Mouse (Mus musculus) heart, adult 8-10 months (tissue): Measurements from ENCODE around the gene Rreb1. TPM values are rescaled to one million over a fixed set of nuclear protein-coding genes. Genes with fewer than 3 reads are reported as not detected.

Experiments used
- DNase-seq: peaks from one replicate; pipeline ENCODE4 v3.0.0; 2022; ENCODE audit warnings: low spot score
- total RNA-seq, 4 experiments: library from RNA; stranded (reverse); gene quantifications; 2 replicates each; pipeline ENCODE4 v1.2.4; 2022

Rreb1 gene
- total RNA-seq, 4 experiments from 2014 or later, result 44.5 to 54.0 (median 52.6) TPM

DNA sequence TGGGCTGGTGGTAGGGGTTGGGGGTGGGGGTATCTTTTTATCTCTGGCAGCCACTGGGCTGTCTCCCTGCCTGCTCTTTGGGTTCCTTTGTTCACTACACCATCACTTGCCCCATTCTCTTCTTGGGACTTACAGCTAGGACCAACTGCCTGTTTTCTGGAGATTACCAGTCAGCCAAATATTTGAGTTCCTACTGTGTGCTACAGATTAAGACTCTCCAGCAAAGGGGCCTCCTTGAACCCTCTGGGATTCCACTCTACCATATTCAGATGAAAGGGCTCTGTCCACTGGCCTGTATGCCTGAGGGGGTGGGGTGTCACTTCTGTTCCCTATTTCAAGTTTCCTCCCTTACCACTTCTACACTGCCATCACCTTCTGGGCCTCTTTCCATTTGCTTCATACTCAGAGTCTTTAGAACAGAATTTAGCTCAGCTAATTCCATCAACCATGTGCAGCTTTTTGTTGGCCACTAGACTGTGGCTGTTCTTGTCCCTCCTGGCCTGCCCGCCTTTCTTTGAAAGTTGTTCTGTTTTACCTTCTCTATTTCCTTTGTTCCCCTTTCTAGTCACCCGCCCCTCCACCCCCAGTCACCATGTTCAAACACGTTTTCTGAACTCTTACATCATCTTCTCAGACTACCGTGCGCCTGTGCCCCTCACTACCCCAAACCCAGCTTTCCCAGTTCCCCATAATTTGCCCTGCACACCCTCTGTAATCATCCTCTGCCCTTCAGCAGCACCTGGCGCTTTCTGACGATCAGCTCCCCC is 95.1 kb downstream of the Rreb1 start:
- DNase-seq, result no peak

DNA sequence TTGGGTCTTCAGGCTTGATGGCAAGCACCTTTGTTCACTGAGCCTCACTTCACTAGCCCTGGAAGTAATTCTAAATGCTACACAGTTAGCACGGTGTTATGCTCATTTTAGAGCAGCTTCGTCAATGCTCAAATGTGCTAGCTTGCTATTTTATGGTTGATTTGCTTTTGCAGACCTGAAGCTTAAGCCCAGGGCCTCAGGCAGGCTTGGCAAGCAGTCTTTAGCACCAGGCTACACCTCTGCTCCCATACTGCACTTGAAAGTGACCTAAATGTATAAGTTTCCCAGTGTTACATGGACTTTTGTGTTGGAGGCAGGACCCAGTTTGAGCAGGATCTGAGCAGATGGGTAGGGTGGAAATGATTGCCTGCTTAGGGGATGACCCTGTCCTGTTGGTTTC is 97.7 kb downstream of the Rreb1 start:
- no peak for DNase-seq

DNA sequence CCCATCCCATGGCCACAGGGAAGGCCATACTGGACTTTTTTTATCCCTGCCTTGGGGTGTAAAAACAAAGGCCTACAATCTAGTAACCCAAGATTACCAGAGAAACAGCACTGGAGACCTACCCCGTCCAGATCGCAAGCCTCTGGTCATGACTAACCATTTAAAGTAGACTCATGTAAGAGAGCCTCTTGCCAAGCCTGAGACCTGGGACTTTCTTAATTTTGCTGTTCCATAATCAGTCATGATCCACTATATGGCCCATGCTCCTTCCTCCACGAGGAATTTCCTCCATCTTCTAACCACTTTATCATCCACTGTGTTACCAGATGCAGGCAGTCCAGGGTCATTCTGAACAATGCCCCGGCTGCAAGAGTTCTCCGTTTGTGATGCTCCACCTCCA is 98.2 kb downstream of the Rreb1 start:
- DNase-seq, result no peak

DNA sequence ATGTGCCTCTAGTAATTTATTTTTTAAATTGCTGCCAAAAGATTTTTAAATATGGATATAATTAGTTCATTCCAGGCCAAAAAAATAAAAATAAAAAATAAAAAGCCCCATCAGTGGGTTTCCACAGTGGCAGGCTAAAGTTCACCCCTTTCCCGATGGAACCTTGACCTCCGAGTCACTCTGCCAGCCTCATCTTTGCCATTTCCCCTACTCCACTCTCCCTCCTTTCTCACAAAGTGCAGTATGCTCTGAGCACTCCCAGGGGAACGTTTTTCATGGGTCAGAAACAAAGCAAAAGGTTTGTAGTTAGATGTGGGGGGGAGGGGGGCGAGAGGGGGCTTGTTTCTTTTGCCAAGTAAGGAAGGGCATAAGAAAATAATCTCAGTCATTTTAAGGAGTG is 98.6 kb downstream of the Rreb1 start:
- DNase-seq, result no peak

DNA sequence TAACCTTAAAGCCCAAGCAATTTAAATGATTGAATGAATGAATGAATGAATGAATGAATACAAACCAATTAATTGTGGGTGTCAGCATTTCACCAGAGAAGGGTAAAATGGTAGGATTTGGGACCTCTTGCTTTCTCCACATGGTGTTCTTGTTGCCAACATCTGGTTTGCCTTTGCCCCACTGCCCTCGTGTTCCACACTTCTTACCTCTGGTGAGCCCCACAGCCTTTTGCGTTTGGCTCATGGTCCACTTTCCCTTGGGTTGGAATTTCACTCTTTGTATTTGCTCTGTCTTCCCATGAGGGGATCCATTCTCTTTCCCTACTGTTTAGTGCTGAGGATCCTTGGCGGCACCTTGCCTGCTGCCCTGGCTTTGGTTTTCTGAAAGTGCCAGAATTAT is 99.0 kb downstream of the Rreb1 start:
- no peak for DNase-seq

DNA sequence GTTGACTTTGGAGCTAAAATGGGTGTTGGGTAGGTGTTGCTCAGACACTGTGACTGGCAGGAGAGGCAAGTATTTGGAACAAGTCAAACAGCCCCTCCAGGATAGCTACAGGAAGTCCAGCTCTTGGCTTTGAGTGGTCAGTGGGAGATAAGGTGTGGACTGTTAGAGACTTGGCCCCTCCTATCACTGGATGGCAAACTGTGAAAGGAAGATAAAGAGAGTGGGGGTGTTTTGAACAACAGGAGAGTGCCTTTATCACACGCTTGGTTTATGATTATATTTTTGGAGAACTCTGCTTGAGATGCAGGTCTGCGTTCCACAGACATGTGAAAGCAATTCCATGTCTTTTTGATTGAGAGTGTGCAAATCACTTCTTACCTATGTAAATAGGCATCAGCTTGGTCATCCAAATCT is 100.7 kb downstream of the Rreb1 start:
- no peak for DNase-seq

DNA sequence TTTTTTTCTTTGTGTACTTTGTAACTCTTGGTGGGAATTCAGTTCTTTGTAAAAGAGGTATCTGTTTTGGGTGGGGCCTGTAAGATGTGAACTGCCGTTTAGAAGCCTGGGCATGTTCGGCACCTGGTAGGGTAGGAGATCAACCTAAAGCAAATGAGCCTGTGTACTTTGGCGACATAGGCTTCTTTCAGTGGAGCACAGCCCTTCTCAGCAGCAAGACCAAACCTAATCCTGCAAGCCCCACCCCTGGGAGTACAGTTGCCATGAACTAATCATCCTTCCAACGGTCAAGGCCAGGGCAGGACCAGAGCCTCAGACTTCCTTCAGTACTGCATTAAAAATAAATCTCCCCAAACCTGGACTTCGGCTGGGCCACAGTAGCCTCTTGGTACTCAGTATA is 101.4 kb downstream of the Rreb1 start:
- DNase-seq, result peak; percentile 36

DNA sequence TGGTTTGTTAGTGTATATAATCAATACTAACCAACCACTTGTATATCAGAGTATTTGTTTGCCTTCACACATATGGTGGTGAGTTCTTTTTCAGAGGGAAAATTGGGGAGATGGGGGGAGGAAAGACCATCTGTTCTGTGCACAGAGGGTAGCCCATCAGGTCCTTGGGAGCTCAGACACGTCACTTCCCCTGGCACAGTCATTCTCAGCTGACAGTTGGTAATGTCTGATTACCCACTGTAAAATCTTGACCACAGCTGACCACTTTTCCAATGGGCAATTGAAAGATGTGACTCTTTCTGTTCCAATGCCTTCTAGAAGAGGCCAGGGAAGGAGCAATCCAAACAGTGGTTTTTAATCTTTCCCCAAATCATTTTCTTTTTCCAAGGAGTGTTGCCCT is 101.8 kb downstream of the Rreb1 start:
- DNase-seq, result no peak

DNA sequence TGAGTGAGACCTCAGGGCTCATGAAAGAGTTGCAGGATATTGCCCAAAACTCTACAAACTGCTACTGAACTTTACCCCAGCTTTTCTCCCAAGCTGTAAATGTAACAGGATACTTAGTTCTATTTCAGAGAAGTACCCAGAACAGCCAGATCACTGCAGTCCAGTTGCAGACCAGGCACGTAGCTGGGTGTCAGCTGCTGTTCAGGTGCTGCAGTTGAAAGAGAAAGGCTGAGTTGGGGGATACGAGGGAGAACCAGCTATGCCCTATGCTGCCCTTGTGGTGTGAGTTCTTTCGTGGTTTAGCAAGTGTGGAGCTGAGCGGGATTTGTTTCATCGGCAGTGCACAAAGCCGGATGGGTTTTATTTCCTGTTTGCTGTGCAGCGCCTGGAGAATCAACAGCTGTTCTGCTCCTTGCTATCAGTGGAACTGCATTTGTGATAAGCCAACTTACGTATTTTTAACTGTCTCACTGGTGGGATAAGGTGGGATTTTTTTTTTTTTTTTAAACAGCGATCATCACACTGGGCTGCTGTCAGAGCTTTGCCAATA is 102.5 kb downstream of the Rreb1 start:
- peak; percentile 38 for DNase-seq

DNA sequence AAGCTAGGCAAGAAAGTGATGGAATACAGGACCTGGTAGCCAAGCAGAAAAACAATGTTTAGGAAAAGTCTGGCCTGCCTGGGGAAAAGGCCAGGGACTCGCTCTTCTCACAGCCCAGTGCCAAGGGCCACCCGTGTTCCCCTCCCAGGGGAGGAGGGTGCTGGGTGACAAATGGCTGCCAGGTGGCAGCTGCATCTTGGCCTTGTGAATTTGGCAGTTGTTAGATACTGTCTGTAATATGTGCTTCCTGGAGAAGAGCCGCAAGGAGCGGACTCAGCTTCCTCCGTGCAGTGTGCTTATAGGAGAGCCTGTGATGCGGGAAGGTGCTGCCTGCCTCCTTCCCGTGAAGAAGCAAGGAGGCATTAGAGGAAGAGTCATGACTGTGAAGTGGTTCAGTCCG is 104.3 kb downstream of the Rreb1 start:
- DNase-seq, result no peak

DNA sequence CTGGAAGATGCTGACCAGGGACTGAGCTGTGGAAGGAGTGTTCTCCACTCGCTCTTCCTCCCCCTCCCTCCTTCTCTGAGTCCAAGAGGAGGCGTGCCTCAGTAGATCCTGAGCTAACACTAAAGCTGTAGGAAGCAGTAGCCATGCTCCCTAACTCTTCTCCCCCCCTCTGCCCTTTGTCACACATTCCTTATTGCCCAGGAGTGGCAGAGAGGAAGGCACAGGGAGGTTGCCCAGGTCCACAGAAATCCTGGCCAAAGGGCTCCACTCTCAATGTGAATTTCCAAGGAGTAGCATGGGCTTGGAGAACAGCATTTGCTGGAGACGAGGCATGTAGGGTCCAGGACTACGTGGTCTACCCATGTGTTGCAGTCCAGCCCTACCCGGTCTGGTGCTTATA is 104.8 kb downstream of the Rreb1 start:
- DNase-seq, result no peak

DNA sequence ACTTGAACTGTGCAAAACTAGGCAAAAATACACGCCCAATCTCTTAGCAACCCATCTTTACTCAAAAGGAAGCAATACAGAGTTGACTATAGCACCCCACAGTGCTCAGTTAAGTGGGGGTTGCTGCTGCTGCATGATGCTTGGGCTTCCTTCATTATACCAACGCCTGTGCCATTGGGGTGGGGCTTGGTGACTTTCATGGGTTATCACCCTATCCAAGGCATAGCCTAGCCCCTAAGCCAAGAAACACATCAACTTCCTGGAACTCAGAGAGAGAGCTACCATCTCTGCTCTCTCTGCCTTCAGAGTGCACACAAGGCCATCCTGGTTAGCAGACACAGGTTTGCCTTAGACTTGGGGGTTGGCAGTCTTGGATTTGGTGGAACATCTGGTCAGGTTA is 107.2 kb downstream of the Rreb1 start:
- no peak for DNase-seq

DNA sequence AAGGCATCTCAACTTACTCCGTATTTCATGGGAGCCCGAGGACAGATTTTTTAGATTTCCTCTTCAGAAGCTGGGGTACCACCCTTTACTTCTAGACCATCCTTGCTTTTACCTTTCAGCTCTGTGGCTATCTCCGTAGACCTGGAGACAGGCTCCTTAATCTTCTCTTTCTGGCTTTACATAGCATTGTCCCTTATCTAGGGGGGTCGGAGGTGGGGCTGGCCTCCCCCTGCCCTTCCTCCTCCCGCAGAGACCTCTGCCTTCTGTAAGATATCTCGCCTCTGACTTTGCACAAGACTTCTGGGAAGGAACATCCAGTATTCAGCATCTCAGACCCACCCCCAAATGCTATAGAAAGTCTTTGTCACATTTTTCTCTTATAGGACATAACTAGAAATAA is 107.8 kb downstream of the Rreb1 start:
- DNase-seq, result no peak

DNA sequence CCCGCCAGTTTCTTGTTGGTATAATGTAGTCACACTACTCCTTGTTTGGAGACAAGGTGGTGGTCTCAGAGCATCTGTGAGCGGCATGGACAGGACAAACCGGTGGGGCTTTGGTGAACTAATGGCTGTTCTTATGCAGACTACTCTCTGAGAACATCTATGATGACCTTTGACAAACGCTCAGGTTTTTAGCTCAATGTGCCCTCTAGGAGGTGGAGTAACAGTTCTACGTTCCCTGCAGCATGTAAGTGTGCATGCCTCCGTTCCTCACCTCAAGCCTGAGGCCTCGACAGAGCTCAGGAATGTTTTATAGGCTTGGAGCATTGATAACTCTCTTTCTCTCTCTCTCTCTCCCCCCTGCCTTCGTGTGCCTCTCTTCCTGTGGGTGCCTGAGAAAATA is 116.6 kb downstream of the Rreb1 start:
- no peak for DNase-seq

DNA sequence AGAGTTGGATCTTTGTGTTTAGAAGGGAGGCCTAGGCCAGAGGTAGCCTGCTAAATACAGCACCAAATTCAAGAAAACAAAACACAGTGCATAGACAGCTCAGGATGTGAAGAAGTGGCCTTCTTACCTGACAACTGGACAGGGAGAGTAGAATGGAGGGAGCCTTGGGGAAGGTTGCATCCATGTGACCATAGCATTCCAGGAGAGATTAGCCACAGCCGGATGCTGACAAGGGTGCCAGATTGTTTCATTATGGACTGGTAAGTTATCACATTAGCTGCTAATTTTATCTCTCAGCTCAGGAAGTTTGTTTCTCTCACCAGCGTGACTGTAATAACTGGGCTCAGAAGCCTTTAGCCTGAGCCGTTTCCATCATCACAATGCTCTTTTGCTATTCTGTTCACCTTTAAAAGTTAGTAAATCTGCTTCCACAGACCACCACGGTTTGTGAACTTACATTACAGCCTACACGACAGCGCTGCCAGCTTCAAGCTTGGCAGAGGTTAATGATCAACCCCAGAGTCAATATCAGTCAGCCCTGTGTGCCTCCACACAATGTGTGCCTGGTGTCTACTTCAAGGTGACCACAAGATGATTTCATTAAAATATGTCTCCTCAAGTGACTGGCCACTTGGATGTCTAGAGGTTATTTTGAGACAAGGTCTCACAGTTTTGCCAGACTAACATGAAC is 117.5 kb downstream of the Rreb1 start:
- peak; percentile 41 for DNase-seq

DNA sequence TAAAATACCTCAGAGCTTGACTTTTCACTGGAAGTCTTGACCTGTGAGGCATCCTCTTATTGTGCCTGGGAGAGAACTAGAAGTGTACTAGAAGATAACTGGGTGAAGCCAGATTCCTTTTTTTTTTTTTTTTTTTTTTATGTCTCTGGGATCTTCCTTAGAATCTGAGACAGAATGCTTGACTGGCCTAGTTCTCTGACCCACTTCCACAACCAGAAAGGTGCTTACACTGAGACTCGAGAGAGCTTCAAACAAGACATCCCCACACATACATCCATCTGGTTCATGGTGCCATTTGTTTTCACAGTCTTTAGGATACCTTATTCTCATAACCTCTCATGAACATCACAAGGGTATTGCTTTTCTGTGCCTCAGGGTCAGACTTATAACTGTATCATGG is 118.2 kb downstream of the Rreb1 start:
- no peak for DNase-seq

DNA sequence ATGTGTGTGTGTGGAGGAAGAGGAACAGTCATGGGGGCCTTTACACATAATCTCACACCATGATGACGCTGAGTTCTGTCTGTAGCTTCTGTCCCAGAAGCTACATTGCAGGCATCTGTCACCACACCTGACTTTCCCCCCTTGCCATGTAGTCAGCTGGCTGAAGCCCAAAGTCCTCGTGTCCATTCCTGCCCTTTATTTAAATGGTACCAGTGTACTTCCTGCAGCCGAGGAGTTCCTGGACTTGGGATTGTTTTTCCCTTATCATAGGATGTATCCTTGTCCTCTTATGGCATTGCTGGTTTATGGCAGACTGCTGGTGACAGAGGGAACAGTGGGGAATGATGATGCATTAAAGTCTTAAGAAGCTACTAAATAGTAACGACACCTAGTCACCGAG is 120.6 kb downstream of the Rreb1 start:
- DNase-seq, result no peak

DNA sequence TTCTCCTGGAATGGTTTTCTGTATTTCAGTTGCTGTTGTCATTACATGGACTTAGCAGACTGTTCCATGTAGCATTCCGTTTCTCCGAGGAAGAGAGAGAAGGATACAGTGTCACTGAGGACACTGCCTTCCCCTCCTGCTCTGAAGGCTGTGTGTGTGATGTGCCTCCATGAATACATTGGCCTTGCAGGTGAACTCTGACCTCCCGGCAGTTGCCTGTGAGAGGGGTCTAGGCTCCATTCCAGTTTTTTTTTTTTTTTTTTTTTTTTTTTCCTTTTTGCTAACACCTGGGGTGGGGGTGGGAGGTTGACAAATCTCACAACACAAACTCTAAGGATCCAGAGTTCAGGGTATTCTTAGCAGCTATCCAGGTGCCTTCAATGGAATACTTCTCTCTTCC is 124.8 kb downstream of the Rreb1 start:
- no peak for DNase-seq

DNA sequence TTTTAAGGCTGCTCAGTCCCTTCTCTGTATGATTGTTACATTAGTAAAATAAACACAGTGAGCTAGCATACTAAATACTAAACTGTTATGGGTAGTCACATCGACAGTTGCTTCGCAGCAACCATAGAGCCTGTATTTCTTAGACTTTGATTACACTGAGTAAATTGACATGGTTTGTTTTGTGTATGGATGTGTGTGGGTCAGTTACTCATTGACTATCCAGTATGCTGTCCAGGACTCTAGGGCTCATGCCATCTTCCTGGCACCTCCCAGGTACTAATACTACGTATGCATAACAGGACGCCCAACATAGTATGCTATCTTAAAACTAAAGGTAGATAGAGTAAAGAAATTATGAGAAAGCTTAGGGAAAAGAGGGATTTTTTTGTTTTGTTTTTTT is 125.3 kb downstream of the Rreb1 start:
- DNase-seq, result no peak

DNA sequence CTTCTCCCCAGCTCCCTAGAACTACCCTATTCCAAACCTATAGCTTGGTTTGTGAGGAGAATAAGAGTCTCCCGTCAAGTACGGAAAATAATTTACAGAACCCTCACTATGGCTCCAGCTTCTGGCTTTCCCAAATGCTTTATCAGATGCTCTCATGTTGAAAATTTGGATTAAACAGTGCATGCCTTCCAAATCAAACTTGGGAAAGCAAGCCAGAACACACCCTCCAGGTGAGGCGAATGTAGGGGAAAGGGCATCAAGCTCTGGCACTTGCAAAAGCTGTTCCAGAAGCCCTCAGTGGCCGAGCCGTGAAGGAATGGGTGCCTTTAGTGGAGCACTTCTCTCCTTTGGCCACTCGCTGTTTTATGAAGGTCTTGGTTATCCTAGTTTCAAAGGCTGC is 126.2 kb downstream of the Rreb1 start:
- no peak for DNase-seq

DNA sequence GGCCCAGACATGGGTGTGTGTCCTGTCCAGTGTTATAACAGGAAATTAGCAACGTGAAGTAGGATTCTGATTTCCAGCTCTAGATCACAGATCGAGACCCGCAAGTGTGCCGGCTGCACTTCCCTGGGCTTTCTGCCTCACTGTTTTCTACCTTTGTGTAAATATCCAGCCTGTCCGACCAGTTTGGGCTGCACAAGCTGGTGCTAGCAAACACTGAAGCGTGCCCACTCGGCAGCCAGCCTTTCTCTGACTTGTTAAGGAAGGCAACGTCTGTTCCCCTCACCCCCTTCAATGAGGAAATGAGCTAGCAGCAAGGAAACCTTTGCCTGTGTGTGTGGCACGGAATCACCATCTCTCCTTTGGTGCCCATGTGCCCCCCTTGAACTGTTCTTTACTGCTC is 129.9 kb downstream of the Rreb1 start:
- DNase-seq, result no peak

DNA sequence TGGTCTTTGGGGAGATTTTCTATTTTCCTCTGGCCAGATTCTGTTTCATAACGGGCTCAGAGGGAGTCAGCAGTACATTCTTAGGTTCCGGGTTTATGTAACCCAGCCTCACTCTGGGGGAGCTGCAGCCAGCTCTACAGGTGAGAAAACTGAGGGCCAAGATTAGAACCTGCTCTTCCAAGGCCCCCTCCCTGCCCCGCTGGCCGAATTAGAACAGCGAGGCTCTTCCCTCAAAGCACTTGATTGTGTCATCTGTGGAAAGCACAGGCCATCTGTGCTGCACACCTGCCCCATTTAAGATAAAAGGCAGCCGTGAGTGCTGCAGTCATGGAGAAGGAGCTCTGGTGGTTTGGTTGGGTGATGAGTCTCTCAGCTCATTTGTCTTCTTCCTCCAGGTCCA is 130.3 kb downstream of the Rreb1 start:
- no peak for DNase-seq

DNA sequence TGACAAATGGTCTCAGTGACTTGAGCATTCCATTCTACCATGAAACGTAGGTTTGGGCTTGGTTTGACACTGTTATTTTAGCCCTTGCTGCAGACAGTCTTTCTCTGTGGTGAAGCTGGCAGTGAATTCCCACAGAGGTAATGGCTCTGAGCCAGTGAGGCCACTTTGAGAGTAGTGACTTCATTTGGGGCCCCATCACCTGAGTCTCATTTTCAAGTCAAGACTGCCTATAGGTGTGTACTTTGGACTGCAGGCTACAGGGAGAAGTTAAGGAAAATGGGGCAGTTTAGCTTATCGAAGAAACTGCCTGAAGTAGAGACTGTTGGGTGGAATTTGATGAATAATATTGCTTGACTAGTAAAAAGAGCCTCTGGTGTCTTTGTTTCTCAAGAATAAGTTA is 131.0 kb downstream of the Rreb1 start:
- no peak for DNase-seq
